Mouse (Mus musculus) midbrain, postnatal 0 days (tissue): Measurements from ENCODE around the gene Ldb1. TPM values are rescaled to one million over a fixed set of nuclear protein-coding genes. Genes with fewer than 3 reads are reported as not detected.
A peak's percentile ranks its signal among the peaks of the same experiment; 100 is the strongest.

Experiments
- ATAC-seq: fragments of 200-750 bp; cut with Nextera tagmentation; 2 replicates; pipeline ENCODE4 v1.8.0; 2017; ENCODE audit warnings: moderate number of reproducible peaks, mild to moderate bottlenecking, moderate TSS enrichment, moderate library complexity; ENCODE audit not compliant: low FRiP score
- DNase-seq: peaks from one replicate; pipeline ENCODE4 v3.0.0-alpha.2; 2015; ENCODE audit warnings: low spot score
- H3K27ac ChIP-seq: fragments of 300-500 bp; sonication (generic); 2 replicates; pipeline ENCODE4 v1.5.1; 2014; ENCODE audit warnings: low read depth, mild to moderate bottlenecking, low read length, mixed read lengths
- H3K27me3 ChIP-seq: fragments of 300-500 bp; sonication (generic); 2 replicates; pipeline ENCODE4 v1.6.1; 2014; ENCODE audit warnings: low read length, control low read depth, mixed read lengths; ENCODE audit not compliant: insufficient read depth
- H3K36me3 ChIP-seq: fragments of 300-500 bp; sonication (generic); 2 replicates; pipeline ENCODE4 v1.6.1; 2014; ENCODE audit warnings: low read length, control low read depth, mixed read lengths; ENCODE audit not compliant: insufficient read depth
- H3K4me1 ChIP-seq: fragments of 300-500 bp; sonication (generic); 2 replicates; pipeline ENCODE4 v1.6.1; 2014; ENCODE audit warnings: mild to moderate bottlenecking, control low read depth, antibody characterized with exemption, low read length, mixed read lengths; ENCODE audit not compliant: insufficient read depth
- H3K4me2 ChIP-seq: fragments of 300-500 bp; sonication (generic); 2 replicates; pipeline ENCODE4 v1.6.1; 2014; ENCODE audit warnings: low read depth, mild to moderate bottlenecking, low read length, mixed read lengths; ENCODE audit not compliant: poor library complexity, severe bottlenecking
- H3K4me3 ChIP-seq: fragments of 300-500 bp; sonication (generic); 2 replicates; pipeline ENCODE4 v1.5.1; 2014; ENCODE audit warnings: low read depth, mild to moderate bottlenecking, low read length, moderate library complexity
- H3K9ac ChIP-seq: fragments of 300-500 bp; sonication (generic); replicated peaks from 2 replicates; pipeline ENCODE4 v1.6.1; 2014; ENCODE audit warnings: mild to moderate bottlenecking, low read length, moderate library complexity, mixed read lengths; ENCODE audit not compliant: poor library complexity, severe bottlenecking
- H3K9me3 ChIP-seq: fragments of 300-500 bp; sonication (generic); 2 replicates; pipeline ENCODE4 v1.6.1; 2016; ENCODE audit warnings: low read length, control low read depth
- CTCF ChIP-seq: IDR thresholded peaks from 2 replicates; pipeline ENCODE4 v1.5.1; 2016; ENCODE audit warnings: antibody characterized with exemption, mild to moderate bottlenecking
- WGBS: fragments of 180-500 bp; shearing (Covaris S2); extraction: QIAGEN DNeasy Blood & Tissue Kit; methylation state at CpG from one replicate; pipeline ENCODE4 v1.1.7; 2014; 5-methylcytosine and 5-hydroxymethylcytosine counted together
- polyA plus RNA-seq: library from polyadenylated mRNA; unstranded; fragments of >200 nt; fragmentation: Nextera tagmentation; extraction: Ambion mirVana; gene quantifications from 2 replicates; pipeline ENCODE4 v1.2.1, GENCODE M21; 2015
- total RNA-seq: library from RNA; depleted of rRNA; stranded (reverse); fragments of >200 nt; gene quantifications from 2 replicates; pipeline ENCODE4 v1.2.3, GENCODE M21; 2014

The Ldb1 gene
- total and polyA plus RNA-seq, 2 experiments from 2014 or later = 84.5 to 139 TPM

DNA sequence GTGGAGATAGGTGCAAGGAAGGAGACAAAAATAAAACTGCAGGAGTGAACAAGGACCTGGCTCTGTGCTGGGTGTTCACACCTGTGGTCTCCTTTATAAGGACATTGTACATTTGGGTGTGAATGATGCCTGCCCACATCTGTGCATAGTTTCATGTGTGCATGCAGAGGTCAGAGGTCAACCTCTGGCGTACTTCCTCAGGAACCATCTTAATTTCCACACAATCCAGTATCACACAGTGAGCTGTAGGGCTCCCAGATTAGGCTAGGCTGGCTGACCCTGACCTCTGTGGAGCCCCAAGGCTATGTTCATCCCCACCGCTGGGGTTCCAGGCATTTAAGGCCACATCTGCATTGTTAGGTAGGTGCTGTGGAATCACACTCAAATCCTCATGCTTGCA is 2.4 kb upstream of the Ldb1 start:
- Histone ChIP-seq H3K9ac (no peak overlapping the region), H3K27ac (no peak overlapping the region), H3K9me3 (no peaks in the 10 kb centered on the region), H3K27me3 (no peaks in the 10 kb centered on the region), H3K4me3 (no peak overlapping the region), H3K36me3 (no peaks in the 10 kb centered on the region), H3K4me1 (peaks cover 14% of the 10 kb centered on the region; the same call in 1 of the 2 replicates), H3K4me2 (no peak overlapping the region)
- 63% methylated on average over 2 of the region's 2 CpGs for WGBS
- ATAC-seq (no peak), DNase-seq (no peak)
- TF ChIP-seq CTCF = no peak

DNA sequence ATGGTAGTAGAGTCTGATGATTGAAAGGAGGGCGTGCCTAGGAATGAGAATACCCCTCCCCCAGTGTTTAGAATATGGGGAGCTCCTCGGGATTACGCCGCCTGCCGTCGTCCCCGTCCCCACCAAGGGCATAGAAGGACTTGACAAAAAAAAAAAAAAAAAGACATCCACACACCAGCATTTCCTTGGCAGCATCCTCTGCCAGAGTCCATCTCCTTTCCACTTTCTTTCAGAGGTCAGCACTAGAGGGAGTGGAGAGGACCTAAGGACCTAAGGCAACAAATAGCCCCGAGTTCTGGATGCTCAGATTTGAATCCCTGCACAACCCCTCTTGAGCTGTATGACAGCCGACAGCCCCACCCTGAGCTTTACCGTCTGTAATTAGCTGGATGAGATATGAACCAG is 1.6 kb upstream of the Ldb1 start:
- peaks cover 19% of the 10 kb centered on the region for H3K4me1 ChIP-seq
- ATAC-seq (no peak), DNase-seq (peak; percentile 27)
- H3K27ac ChIP-seq = peak overlapping the region; percentile 96
- peak; percentile 33; the same call in 1 of the 2 replicates for TF ChIP-seq CTCF
- no peaks in the 10 kb centered on the region for H3K9me3 ChIP-seq
- H3K36me3 ChIP-seq = no peaks in the 10 kb centered on the region
- peak overlapping the region; percentile 90 for H3K4me2 ChIP-seq
- H3K27me3 ChIP-seq = no peaks in the 10 kb centered on the region
- H3K9ac ChIP-seq = no peak overlapping the region; the same call in 1 of the 2 replicates
- peak overlapping the region; percentile 93; the same call in 1 of the 2 replicates for H3K4me3 ChIP-seq
- WGBS = 7% methylated on average over 10 of the region's 10 CpGs

DNA sequence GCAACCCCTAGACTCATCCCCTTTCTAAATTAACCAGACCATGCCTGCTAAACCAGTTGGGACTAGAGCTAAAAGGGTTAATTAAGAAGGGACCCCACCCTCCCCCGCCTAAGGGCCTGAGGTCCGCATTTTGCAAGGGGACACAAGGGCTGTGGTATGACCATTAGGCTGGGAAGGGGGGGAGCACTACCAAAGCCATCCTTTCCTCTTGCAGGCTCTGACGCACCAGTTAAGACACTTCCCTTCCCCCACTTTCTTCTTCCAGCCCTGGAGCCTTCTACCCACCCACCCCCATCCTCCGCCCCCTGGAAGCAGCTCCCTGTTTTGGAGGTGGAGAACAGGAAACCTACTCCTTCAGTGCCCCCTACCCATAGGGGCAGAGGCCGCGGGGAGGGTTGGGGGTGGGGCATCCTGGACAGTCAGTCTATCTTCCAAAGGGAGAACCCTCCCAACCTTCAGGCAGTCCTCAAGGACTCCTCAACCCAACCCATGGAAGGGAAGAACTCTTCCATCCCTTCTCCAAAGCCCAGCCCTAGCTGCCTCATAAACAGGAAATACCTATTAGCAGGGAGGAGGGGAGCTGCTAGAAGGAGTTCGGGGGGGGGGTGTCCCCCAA is 790 bp upstream of the Ldb1 start:
- Histone ChIP-seq H3K4me3 (peak overlapping the region; percentile 93), H3K4me2 (peak overlapping the region; percentile 90), H3K36me3 (no peaks in the 10 kb centered on the region), H3K9me3 (no peaks in the 10 kb centered on the region), H3K9ac (peak overlapping the region; percentile 99), H3K27me3 (no peaks in the 10 kb centered on the region), H3K4me1 (peaks cover 25% of the 10 kb centered on the region), H3K27ac (peak overlapping the region; percentile 96)
- peak; percentile 71 for ATAC-seq
- 0% methylated on average over 6 of the region's 7 CpGs for WGBS
- TF ChIP-seq CTCF = no peak
- DNase-seq = peak; percentile 84

- Histone ChIP-seq H3K27ac (peak within 1 kb of the TSS; percentile 96), H3K9ac (peak within 1 kb of the TSS; percentile 99), H3K36me3 (no peaks in the 10 kb centered on the region), H3K9me3 (no peaks in the 10 kb centered on the region), H3K4me3 (peak within 1 kb of the TSS; percentile 93), H3K4me1 (peaks cover 36% of the 10 kb centered on the region), H3K27me3 (no peaks in the 10 kb centered on the region), H3K4me2 (peak within 1 kb of the TSS; percentile 90)
- ATAC-seq (no peak; the same call in 1 of the 2 replicates), DNase-seq (peak; percentile 67)
- TF ChIP-seq CTCF = no peak
- WGBS = under 1% methylated on average over 27 of the region's 34 CpGs
Observed at GRCm38 (mm10) chr19:46044271-46044992, 582 bp downstream of the Ldb1 start, which contains the start of gene Pprc1. Gene Pprc1 (plus strand): TSS chr19:46044886.

DNA sequence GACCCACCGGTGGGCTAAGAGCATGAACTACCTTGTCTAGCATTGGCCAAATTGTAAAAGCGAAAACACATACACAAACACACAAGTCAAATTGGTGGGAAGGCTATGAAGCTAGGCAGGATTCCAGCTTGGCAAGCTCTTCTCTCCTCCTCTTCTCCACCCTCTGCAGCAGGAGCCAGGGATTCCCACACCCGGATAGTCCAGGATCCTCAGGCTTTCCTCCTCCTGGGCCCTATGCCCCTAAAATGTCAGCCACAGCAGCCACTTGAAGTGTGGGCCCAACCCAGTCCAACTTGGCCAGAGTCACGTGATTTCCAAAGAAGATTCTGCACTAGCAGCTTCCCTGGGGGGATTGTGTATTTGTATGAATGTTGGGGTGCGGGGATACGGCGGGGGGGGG is 1.6 kb downstream of the Ldb1 start:
- Histone ChIP-seq H3K4me3 (peak overlapping the region; percentile 93), H3K27me3 (no peaks in the 10 kb centered on the region), H3K36me3 (no peaks in the 10 kb centered on the region), H3K9ac (0 out of 2 replicates have a peak overlapping the region, but pooled peaks have one; percentile 64), H3K4me2 (peak overlapping the region; percentile 90), H3K9me3 (no peaks in the 10 kb centered on the region), H3K4me1 (peaks cover 38% of the 10 kb centered on the region), H3K27ac (peak overlapping the region; percentile 81)
- TF ChIP-seq CTCF = no peak
- DNase-seq = peak; percentile 42
- no peak for ATAC-seq
- WGBS = 46% methylated on average over 7 of the region's 7 CpGs

DNA sequence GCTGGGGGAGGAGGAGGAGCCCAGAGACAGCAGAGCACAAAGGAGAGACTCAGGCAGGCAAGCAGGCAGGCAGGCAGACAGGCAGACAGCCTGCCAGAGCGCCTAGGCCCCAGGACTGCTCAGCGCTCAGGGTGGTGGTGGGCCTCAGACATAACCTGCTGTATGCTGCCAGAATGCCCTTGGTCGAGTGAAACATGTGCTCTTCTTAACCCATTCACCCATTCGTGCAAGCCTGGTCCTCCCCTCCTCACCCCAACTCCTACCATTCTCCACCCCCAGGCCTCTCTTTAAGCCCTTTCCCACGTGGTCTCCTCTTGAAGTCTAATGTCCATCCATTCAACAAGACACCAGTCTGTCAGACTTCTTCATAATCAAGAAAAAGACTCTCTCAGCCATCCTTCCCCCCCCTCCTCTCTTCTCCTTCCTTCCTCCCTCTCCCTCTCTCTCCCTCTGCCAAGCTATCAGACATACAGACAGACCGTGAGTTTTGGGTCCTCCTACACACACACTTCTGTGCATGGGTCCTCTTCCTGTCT is 2.5 kb downstream of the Ldb1 start:
- Histone ChIP-seq H3K27me3 (no peaks in the 10 kb centered on the region), H3K9ac (peak overlapping the region; percentile 64), H3K9me3 (no peaks in the 10 kb centered on the region), H3K36me3 (no peaks in the 10 kb centered on the region), H3K4me1 (peaks cover 46% of the 10 kb centered on the region), H3K27ac (peak overlapping the region; percentile 81), H3K4me2 (peak overlapping the region; percentile 90), H3K4me3 (peak overlapping the region; percentile 93)
- no peak for ATAC-seq
- WGBS = under 1% methylated on average over 6 of the region's 6 CpGs
- TF ChIP-seq CTCF = no peak
- DNase-seq = peak; percentile 56
